Mouse (Mus musculus): ENCODE data around the gene Ylpm1. TPM values are rescaled to one million over a fixed set of nuclear protein-coding genes. Genes with fewer than 3 reads are reported as not detected.

Ylpm1 gene
- polyA plus RNA-seq, 1 experiment from 2014 or later: 9.2 TPM

GRCm38 (mm10) chr12:85110698-85111592, 114.8 kb downstream of the Ylpm1 start, which contains the start of the genes Prox2 and Dlst:
TSS of gene Prox2 (minus strand) at chr12:85110759.
TSS of gene Dlst (plus strand) at chr12:85110833.
- under 1% methylated on average over 83 of the region's 83 CpGs for WGBS
- DNase-seq (ENCODE audit: low spot score): peak; percentile 90
- Histone ChIP-seq H3K36me3 (ENCODE audit: control insufficient read depth, insufficient read depth, low read length) (peaks cover 3% of the 10 kb centered on the region; the same call in 1 of the 2 replicates), H3K4me2 (replicated peaks; ENCODE audit: low read depth) (peak within 1 kb of the TSS; percentile 85), H3K9ac (ENCODE audit: low read length) (peak within 1 kb of the TSS; percentile 95), H3K9me3 (ENCODE audit: control insufficient read depth, low read length) (no peaks in the 10 kb centered on the region), H3K27ac (replicated peaks) (peak within 1 kb of the TSS; percentile 92), H3K4me1 (replicated peaks; ENCODE audit: control insufficient read depth, insufficient read depth) (peaks cover 6% of the 10 kb centered on the region), H3K4me3 (ENCODE audit: low read depth, low read length) (peak within 1 kb of the TSS; percentile 97), H3K27me3 (ENCODE audit: control insufficient read depth, insufficient read depth, low read length) (no peaks in the 10 kb centered on the region)
- peak; percentile 21 for TF ChIP-seq EP300 (optimal IDR thresholded peaks at IDR 0.05)
- TF ChIP-seq CTCF (IDR thresholded peaks at IDR 0.05; ENCODE audit: low read depth): no peak
- peak; percentile 97 for ATAC-seq (ENCODE audit: low FRiP score, low TSS enrichment)

- Histone ChIP-seq H3K27me3 (ENCODE audit: control insufficient read depth, insufficient read depth, low read length) (no peaks in the 10 kb centered on the region), H3K4me1 (replicated peaks; ENCODE audit: control insufficient read depth, insufficient read depth) (peaks cover 6% of the 10 kb centered on the region), H3K9me3 (ENCODE audit: control insufficient read depth, low read length) (no peaks in the 10 kb centered on the region), H3K4me2 (replicated peaks; ENCODE audit: low read depth) (no peak overlapping the region), H3K36me3 (ENCODE audit: control insufficient read depth, insufficient read depth, low read length) (peaks cover 3% of the 10 kb centered on the region; the same call in 1 of the 2 replicates), H3K9ac (ENCODE audit: low read length) (no peak overlapping the region), H3K27ac (replicated peaks) (no peak overlapping the region), H3K4me3 (ENCODE audit: low read depth, low read length) (no peak overlapping the region)
- DNase-seq (ENCODE audit: low spot score): no peak
- 81% methylated on average over 7 of the region's 7 CpGs for WGBS
- ATAC-seq (ENCODE audit: low FRiP score, low TSS enrichment): no peak
- TF ChIP-seq CTCF (IDR thresholded peaks at IDR 0.05; ENCODE audit: low read depth) (no peak), EP300 (optimal IDR thresholded peaks at IDR 0.05) (no peak)
Measured at GRCm38 (mm10) chr12:85112550-85113251, 116.6 kb downstream of the Ylpm1 start.

GRCm38 (mm10) chr12:85113337-85113736, 117.2 kb downstream of the Ylpm1 start:
- H3K4me3 ChIP-seq (ENCODE audit: low read depth, low read length): no peak overlapping the region
- peaks cover 3% of the 10 kb centered on the region; the same call in 1 of the 2 replicates for H3K36me3 ChIP-seq (ENCODE audit: control insufficient read depth, insufficient read depth, low read length)
- H3K4me1 ChIP-seq (replicated peaks; ENCODE audit: control insufficient read depth, insufficient read depth): peaks cover 6% of the 10 kb centered on the region
- no peak for DNase-seq (ENCODE audit: low spot score)
- H3K27ac ChIP-seq (replicated peaks): no peak overlapping the region
- no peaks in the 10 kb centered on the region for H3K27me3 ChIP-seq (ENCODE audit: control insufficient read depth, insufficient read depth, low read length)
- TF ChIP-seq EP300 (optimal IDR thresholded peaks at IDR 0.05): no peak
- no peak for TF ChIP-seq CTCF (IDR thresholded peaks at IDR 0.05; ENCODE audit: low read depth)
- ATAC-seq (ENCODE audit: low FRiP score, low TSS enrichment): no peak
- no peak overlapping the region for H3K9ac ChIP-seq (ENCODE audit: low read length)
- 80% methylated on average over 3 of the region's 3 CpGs for WGBS
- H3K4me2 ChIP-seq (replicated peaks; ENCODE audit: low read depth): no peak overlapping the region
- no peaks in the 10 kb centered on the region for H3K9me3 ChIP-seq (ENCODE audit: control insufficient read depth, low read length)

GRCm38 (mm10) chr12:85113917-85114316, 117.8 kb downstream of the Ylpm1 start:
- 92% methylated on average over 3 of the region's 3 CpGs for WGBS
- Histone ChIP-seq H3K4me3 (ENCODE audit: low read depth, low read length) (no peak overlapping the region), H3K9ac (ENCODE audit: low read length) (no peak overlapping the region)

GRCm38 (mm10) chr12:85115678-85116077, 119.6 kb downstream of the Ylpm1 start:
- Histone ChIP-seq H3K36me3 (ENCODE audit: control insufficient read depth, insufficient read depth, low read length) (peaks cover 6% of the 10 kb centered on the region; the same call in 1 of the 2 replicates), H3K27me3 (ENCODE audit: control insufficient read depth, insufficient read depth, low read length) (no peaks in the 10 kb centered on the region), H3K9me3 (ENCODE audit: control insufficient read depth, low read length) (no peaks in the 10 kb centered on the region), H3K4me1 (replicated peaks; ENCODE audit: control insufficient read depth, insufficient read depth) (peaks cover 6% of the 10 kb centered on the region), H3K27ac (replicated peaks) (no peak overlapping the region), H3K9ac (ENCODE audit: low read length) (no peak overlapping the region), H3K4me3 (ENCODE audit: low read depth, low read length) (no peak overlapping the region), H3K4me2 (replicated peaks; ENCODE audit: low read depth) (no peak overlapping the region)
- DNase-seq (ENCODE audit: low spot score) (no peak), ATAC-seq (ENCODE audit: low FRiP score, low TSS enrichment) (no peak)
- 56% methylated on average over 7 of the region's 7 CpGs for WGBS
- TF ChIP-seq CTCF (IDR thresholded peaks at IDR 0.05; ENCODE audit: low read depth) (no peak), EP300 (optimal IDR thresholded peaks at IDR 0.05) (no peak)

More at GRCm38 (mm10) chr12:85113917-85114316, 117.8 kb downstream of the Ylpm1 start:
- no peaks in the 10 kb centered on the region for H3K27me3 ChIP-seq (ENCODE audit: control insufficient read depth, insufficient read depth, low read length)
- H3K4me2 ChIP-seq (replicated peaks; ENCODE audit: low read depth): no peak overlapping the region
- ATAC-seq (ENCODE audit: low FRiP score, low TSS enrichment) (no peak), DNase-seq (ENCODE audit: low spot score) (no peak)
- peaks cover 6% of the 10 kb centered on the region for H3K4me1 ChIP-seq (replicated peaks; ENCODE audit: control insufficient read depth, insufficient read depth)
- TF ChIP-seq EP300 (optimal IDR thresholded peaks at IDR 0.05) (no peak), CTCF (IDR thresholded peaks at IDR 0.05; ENCODE audit: low read depth) (no peak)
- no peak overlapping the region for H3K27ac ChIP-seq (replicated peaks)
- peaks cover 3% of the 10 kb centered on the region; the same call in 1 of the 2 replicates for H3K36me3 ChIP-seq (ENCODE audit: control insufficient read depth, insufficient read depth, low read length)
- H3K9me3 ChIP-seq (ENCODE audit: control insufficient read depth, low read length): no peaks in the 10 kb centered on the region

Other genes with a start within 250 kb of the Ylpm1 start
- 49.0 and 49.4 TPM in 2 replicates for gene Npc2, start 223.2 kb upstream of the Ylpm1 start, polyA plus RNA-seq (2015; fragmentation: Nextera tagmentation; extraction: Ambion mirVana)
- 73.0 and 75.2 TPM in 2 replicates for gene Isca2, start 223.1 kb upstream of the Ylpm1 start, polyA plus RNA-seq (2015; fragmentation: Nextera tagmentation; extraction: Ambion mirVana)
- 1.3 and 1.4 TPM in 2 replicates for gene Ltbp2, start 119.8 kb upstream of the Ylpm1 start, polyA plus RNA-seq (2015; fragmentation: Nextera tagmentation; extraction: Ambion mirVana)
- 95.3 and 99.2 TPM in 2 replicates for gene Fcf1, start 25.4 kb upstream of the Ylpm1 start, polyA plus RNA-seq (2015; fragmentation: Nextera tagmentation; extraction: Ambion mirVana)
- gene Arel1, start 25.4 kb upstream of the Ylpm1 start, polyA plus RNA-seq (2015; fragmentation: Nextera tagmentation; extraction: Ambion mirVana): 4.8 and 5.0 TPM in 2 replicates
- gene Prox2, start 114.4 kb downstream of the Ylpm1 start, polyA plus RNA-seq (2015; fragmentation: Nextera tagmentation; extraction: Ambion mirVana): 1.5 and 1.9 TPM in 2 replicates
- gene Dlst, start 114.5 kb downstream of the Ylpm1 start, polyA plus RNA-seq (2015; fragmentation: Nextera tagmentation; extraction: Ambion mirVana): 63.2 and 70.2 TPM in 2 replicates
- gene Rps6kl1, start 154.9 kb downstream of the Ylpm1 start, polyA plus RNA-seq (2015; fragmentation: Nextera tagmentation; extraction: Ambion mirVana): 0.65 and 0.75 TPM in 2 replicates
- 3.0 and 3.5 TPM in 2 replicates for gene Pgf, start 181.5 kb downstream of the Ylpm1 start, polyA plus RNA-seq (2015; fragmentation: Nextera tagmentation; extraction: Ambion mirVana)
- gene Eif2b2, start 223.2 kb downstream of the Ylpm1 start, polyA plus RNA-seq (2015; fragmentation: Nextera tagmentation; extraction: Ambion mirVana): 50.8 and 58.7 TPM in 2 replicates

Data from stomach, postnatal 0 days (tissue).